Mouse (Mus musculus) intestine, embryonic 14.5 days (tissue): ENCODE data around the gene Med12l. TPM values are rescaled to one million over a fixed set of nuclear protein-coding genes. Genes with fewer than 3 reads are reported as not detected.
"Not testable (repeated sequence)": the region's sequence is repeated elsewhere in the genome, so short reads cannot be mapped to it uniquely, and the experiment has no call there.

Experiments
- ATAC-seq: fragments of 200-750 bp; cut with Nextera tagmentation; replicated peaks from 2 replicates; pipeline ENCODE4 v1.8.0; 2017; ENCODE audit warnings: low read depth, moderate number of reproducible peaks, moderate TSS enrichment, moderate library complexity; ENCODE audit not compliant: low FRiP score, low TSS enrichment
- DNase-seq: peaks from one replicate; pipeline ENCODE4 v3.0.0-alpha.2; 2018; ENCODE audit warnings: low spot score
- H3K27ac ChIP-seq: fragments of 300-500 bp; sonication (generic); 2 replicates; pipeline ENCODE4 v1.5.1; 2014; ENCODE audit warnings: low read depth, mild to moderate bottlenecking, control low read depth
- H3K27me3 ChIP-seq: fragments of 300-500 bp; sonication (generic); replicated peaks from 2 replicates; pipeline ENCODE4 v1.6.1; 2014; ENCODE audit warnings: low read length, control low read depth; ENCODE audit not compliant: control insufficient read depth, insufficient read depth
- H3K36me3 ChIP-seq: fragments of 300-500 bp; sonication (generic); 2 replicates; pipeline ENCODE4 v1.6.1; 2014; ENCODE audit warnings: low read length, control low read depth; ENCODE audit not compliant: control insufficient read depth, insufficient read depth
- H3K4me1 ChIP-seq: fragments of 300-500 bp; sonication (generic); replicated peaks from 2 replicates; pipeline ENCODE4 v1.6.1; 2014; ENCODE audit warnings: low read length, control low read depth, mixed read lengths; ENCODE audit not compliant: control insufficient read depth, insufficient read depth
- H3K4me2 ChIP-seq: fragments of 300-500 bp; sonication (generic); 2 replicates; pipeline ENCODE4 v1.6.1; 2014; ENCODE audit warnings: low read length
- H3K4me3 ChIP-seq: fragments of 300-500 bp; sonication (generic); 2 replicates; pipeline ENCODE4 v1.5.1; 2014; ENCODE audit warnings: low read depth, low read length, control low read depth, mixed read lengths
- H3K9ac ChIP-seq: fragments of 300-500 bp; sonication (generic); 2 replicates; pipeline ENCODE4 v1.6.1; 2014; ENCODE audit warnings: mild to moderate bottlenecking, low read length
- H3K9me3 ChIP-seq: fragments of 300-500 bp; sonication (generic); 2 replicates; pipeline ENCODE4 v1.6.1; 2016; ENCODE audit warnings: low read length, control low read depth; ENCODE audit not compliant: control insufficient read depth
- WGBS: fragments of 180-500 bp; shearing (Covaris S2); extraction: QIAGEN DNeasy Blood & Tissue Kit; methylation state at CpG from one replicate; pipeline ENCODE4 v1.1.7; 2014; 5-methylcytosine and 5-hydroxymethylcytosine counted together
- polyA plus RNA-seq: library from polyadenylated mRNA; unstranded; fragments of >200 nt; fragmentation: Nextera tagmentation; extraction: Ambion mirVana; gene quantifications from 2 replicates; pipeline ENCODE4 v1.2.1, GENCODE M21; 2014

Med12l gene
- polyA plus RNA-seq, 1 experiment from 2014 or later, result 2.4 TPM

DNA sequence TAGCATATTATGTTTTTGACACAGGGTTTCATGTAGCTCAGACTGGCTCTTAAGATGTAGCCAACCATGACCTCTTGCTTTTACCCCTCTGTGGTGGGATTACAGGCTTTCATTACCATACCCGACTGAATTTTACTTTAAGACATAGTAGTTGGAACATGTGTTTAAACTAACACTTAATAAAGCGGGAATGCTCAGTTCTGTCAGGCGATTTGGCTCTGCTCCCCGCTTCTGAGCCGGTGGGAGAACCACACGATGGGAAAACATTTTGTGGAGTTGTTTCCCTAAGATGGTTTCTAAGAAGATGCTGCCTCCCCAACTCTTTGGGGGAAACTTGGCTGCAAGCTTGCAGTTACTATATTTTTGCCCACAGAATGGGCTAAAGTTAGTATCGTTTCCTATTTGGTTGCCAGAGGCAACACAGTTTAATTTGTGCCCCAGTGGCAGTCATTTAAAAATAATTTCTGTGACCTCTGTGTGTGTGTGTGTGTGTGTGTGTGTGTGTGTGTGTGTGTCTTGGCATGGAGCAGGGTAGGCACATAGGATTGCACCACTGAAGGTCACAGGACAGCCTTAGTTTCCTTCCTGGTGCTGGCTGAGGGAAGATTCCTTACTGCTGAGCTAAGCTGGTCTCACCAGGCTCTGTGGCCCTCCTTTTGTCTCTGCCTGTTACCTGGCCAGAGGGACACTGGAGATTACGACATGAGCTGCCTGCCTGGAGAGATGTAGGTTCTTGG, 61.1 kb downstream of the Med12l start:
- no peak overlapping the region for H3K4me2 ChIP-seq
- WGBS, result 73% methylated on average over 8 of the region's 8 CpGs
- no peak for DNase-seq
- no peak overlapping the region for H3K27ac ChIP-seq
- no peaks in the 10 kb centered on the region for H3K27me3 ChIP-seq
- no peak overlapping the region for H3K9ac ChIP-seq
- no peak for ATAC-seq
- no peaks in the 10 kb centered on the region for H3K9me3 ChIP-seq
- H3K36me3 ChIP-seq, result no peaks in the 10 kb centered on the region
- H3K4me1 ChIP-seq, result no peaks in the 10 kb centered on the region
- no peak overlapping the region for H3K4me3 ChIP-seq

DNA sequence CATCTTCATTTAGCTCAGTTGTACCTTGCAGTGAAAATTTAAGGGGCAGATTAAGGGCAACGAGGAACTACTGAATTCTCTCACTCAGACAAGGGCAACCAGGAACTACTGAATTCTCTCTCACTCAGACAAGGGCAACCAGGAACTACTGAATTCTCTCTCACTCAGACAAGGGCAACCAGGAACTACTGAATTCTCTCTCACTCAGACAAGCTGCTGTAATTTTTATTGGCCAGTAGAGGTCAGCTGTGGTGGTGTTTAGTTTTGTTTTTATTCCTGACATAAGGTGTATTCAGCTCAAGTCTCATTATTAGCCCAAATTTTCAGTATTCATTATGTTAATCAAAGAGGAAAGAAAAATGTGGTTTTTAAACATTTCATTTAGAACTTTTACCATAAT, 63.4 kb downstream of the Med12l start:
- H3K4me2 ChIP-seq, H3K36me3 ChIP-seq, H3K4me1 ChIP-seq, H3K9me3 ChIP-seq, DNase-seq, H3K9ac ChIP-seq, H3K27me3 ChIP-seq, H3K4me3 ChIP-seq, H3K27ac ChIP-seq, ATAC-seq: not testable (repeated sequence)
- WGBS, result 70% methylated on average over 1 of the region's 1 CpGs

DNA sequence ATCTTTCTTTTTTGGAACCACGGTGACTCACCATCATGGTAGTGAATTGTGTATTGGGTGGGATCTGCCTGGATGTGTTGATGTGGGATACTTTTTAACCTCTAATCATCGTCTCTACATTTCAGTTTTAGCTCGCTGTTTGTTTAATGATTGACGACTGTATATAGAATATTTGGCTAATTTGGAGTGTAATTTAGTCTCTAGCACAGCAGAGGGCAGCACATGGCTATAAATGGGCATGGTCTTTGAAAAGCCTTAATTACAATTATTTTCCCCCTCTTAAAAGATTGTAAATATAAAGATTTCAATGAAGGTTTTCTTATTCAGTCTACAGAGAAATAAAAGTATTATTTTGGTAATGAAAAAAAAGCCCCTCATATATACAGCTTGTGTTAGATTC, 71.7 kb downstream of the Med12l start:
- H3K4me1 ChIP-seq, result 0 out of 2 replicates have a peak, but pooled peaks cover 4% of the 10 kb centered on the region
- no peaks in the 10 kb centered on the region for H3K27me3 ChIP-seq
- DNase-seq, result no peak
- no peaks in the 10 kb centered on the region for H3K36me3 ChIP-seq
- ATAC-seq, result no peak
- WGBS, result 47% methylated on average over 4 of the region's 4 CpGs
- H3K27ac ChIP-seq, result no peak overlapping the region
- no peaks in the 10 kb centered on the region for H3K9me3 ChIP-seq
- no peak overlapping the region for H3K4me2 ChIP-seq
- H3K9ac ChIP-seq, result no peak overlapping the region
- H3K4me3 ChIP-seq, result no peak overlapping the region

DNA sequence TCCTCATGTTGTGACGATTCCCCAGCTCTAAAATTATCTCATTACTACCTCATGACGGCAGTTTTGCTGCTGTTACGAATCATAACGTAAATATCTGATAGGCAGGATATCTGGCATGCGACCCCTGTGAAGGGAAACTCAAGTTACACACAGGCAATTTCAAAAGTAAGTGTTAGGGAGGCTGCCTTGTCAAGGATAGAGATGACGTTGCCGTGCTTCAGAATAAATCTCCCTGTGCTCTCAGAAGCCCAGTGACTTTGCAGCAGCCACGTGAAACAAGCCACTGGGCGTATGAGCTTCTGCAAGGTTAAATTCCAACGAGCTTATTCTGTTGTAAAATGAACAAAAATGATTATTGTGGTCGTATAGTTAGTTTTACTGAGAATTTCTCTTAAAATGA, 73.0 kb downstream of the Med12l start:
- ATAC-seq (no peak), DNase-seq (no peak)
- Histone ChIP-seq H3K4me1 (0 out of 2 replicates have a peak, but pooled peaks cover 4% of the 10 kb centered on the region), H3K27me3 (no peaks in the 10 kb centered on the region), H3K9me3 (no peaks in the 10 kb centered on the region), H3K27ac (no peak overlapping the region), H3K4me3 (no peak overlapping the region), H3K36me3 (no peaks in the 10 kb centered on the region), H3K9ac (no peak overlapping the region), H3K4me2 (no peak overlapping the region)
- 56% methylated on average over 11 of the region's 11 CpGs for WGBS

DNA sequence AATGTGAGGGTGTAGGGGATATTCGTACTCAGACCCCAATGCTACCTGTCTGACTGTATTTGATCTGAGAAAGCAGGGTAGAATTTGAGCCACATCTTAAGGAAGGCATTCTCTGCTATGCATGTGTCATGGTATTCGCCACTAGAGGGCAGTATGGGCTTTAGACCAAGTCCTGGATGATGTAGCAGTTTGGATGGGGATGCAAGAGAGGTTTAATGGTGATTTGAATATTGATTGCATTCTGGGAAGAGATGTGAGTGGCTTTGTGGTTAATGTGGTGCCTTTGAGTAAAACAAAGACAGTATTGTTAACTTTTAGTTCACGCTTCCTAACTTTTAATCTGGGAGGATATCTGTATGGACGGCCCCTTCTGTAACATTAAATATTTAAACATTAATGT, 73.7 kb downstream of the Med12l start:
- WGBS, result 43% methylated on average over 4 of the region's 4 CpGs
- Histone ChIP-seq H3K27ac (no peak overlapping the region), H3K4me2 (no peak overlapping the region), H3K4me1 (0 out of 2 replicates have a peak, but pooled peaks cover 4% of the 10 kb centered on the region), H3K9me3 (no peaks in the 10 kb centered on the region), H3K4me3 (no peak overlapping the region), H3K36me3 (no peaks in the 10 kb centered on the region), H3K9ac (no peak overlapping the region), H3K27me3 (no peaks in the 10 kb centered on the region)
- ATAC-seq (0 out of 2 replicates have a peak, but pooled peaks have one; percentile 34), DNase-seq (peak; percentile 61)

DNA sequence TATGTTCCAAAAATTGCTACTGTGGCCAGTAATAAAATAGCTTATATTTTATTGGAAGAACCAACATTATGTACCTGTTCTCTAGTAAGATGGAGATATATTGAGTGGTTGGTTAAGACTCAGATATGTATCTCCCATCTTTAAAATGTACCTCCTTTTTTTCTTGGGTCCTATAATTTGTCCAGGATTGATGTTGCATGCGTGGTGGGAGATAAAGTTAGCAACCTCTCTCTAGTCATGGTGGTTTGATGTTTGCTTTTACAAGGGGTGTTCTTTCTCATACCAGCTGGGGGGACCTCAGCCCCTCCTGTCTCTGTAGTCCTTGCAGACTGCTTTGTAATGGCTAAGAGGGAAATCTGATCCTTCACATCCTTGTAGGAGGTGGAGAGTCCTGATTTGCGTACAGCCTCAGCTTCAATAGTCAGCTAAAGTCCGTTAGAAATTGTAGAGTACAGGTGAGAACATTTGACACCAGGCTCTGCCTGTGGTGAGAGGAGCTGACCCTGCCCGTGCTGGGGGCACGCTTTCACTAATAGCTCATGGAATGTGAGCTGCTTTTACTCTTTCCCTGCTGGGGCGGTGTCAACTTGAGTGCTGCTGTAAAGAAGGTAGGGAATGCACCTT, 74.8 kb downstream of the Med12l start:
- no peaks in the 10 kb centered on the region for H3K36me3 ChIP-seq
- ATAC-seq, result 0 out of 2 replicates have a peak, but pooled peaks have one; percentile 26
- H3K4me1 ChIP-seq, result 0 out of 2 replicates have a peak, but pooled peaks cover 4% of the 10 kb centered on the region
- WGBS, result 27% methylated on average over 6 of the region's 6 CpGs
- H3K9me3 ChIP-seq, result no peaks in the 10 kb centered on the region
- H3K27me3 ChIP-seq, result no peaks in the 10 kb centered on the region
- no peak for DNase-seq
- no peak overlapping the region for H3K4me3 ChIP-seq
- no peak overlapping the region for H3K27ac ChIP-seq
- no peak overlapping the region for H3K4me2 ChIP-seq
- no peak overlapping the region for H3K9ac ChIP-seq

DNA sequence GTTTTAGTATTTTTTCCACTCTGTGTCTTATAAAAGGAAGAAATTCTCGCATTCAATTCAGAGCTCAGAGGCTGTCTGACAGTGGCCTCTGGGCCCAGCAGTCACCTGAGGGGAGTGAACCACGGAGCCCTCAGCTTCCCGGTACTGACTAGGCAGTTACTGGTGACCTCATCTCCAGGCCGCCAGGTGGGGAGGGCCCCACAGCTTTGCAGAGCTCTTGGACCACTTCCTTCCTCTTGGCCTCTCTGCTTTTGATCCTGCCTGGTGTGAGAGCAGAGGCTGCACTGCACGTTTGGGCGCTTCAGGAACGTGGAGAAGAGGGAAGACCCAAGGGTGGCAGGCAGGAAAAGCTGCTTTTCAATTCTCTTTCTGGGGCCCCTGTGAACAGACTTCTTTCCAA, 75.3 kb downstream of the Med12l start:
- no peaks in the 10 kb centered on the region for H3K27me3 ChIP-seq
- H3K4me3 ChIP-seq, result no peak overlapping the region
- no peak overlapping the region for H3K27ac ChIP-seq
- 25% methylated on average over 7 of the region's 7 CpGs for whole genome bisulfite sequencing
- DNase-seq (peak; percentile 54), ATAC-seq (peak; percentile 82)
- 0 out of 2 replicates have a peak, but pooled peaks cover 4% of the 10 kb centered on the region for H3K4me1 ChIP-seq
- no peaks in the 10 kb centered on the region for H3K36me3 ChIP-seq
- H3K4me2 ChIP-seq, result no peak overlapping the region
- H3K9ac ChIP-seq, result no peak overlapping the region
- no peaks in the 10 kb centered on the region for H3K9me3 ChIP-seq

DNA sequence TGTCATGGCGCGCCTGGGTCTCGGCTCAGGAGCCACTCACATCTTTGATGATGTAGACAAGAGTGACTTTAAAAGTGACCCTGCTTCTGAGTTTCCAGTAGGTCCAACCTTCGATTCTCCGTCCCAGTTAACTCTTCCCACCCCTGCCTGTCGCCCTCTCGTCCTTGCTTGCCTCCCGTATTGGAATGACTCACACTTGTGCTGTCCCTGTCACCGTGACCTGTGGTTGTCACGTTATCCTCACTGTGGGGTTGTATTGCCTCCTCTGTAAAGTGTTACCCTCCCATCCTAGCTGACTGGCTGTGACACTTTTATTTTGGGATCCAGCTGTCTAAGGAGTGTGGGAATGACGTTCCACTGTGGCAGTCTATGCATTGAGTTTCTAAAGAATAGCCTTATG, 87.1 kb downstream of the Med12l start:
- no peaks in the 10 kb centered on the region for H3K4me1 ChIP-seq
- DNase-seq, result no peak
- no peaks in the 10 kb centered on the region for H3K9me3 ChIP-seq
- no peak overlapping the region for H3K9ac ChIP-seq
- ATAC-seq, result no peak
- H3K27ac ChIP-seq, result no peak overlapping the region
- no peaks in the 10 kb centered on the region for H3K36me3 ChIP-seq
- no peak overlapping the region for H3K4me2 ChIP-seq
- no peak overlapping the region for H3K4me3 ChIP-seq
- 70% methylated on average over 11 of the region's 11 CpGs for WGBS
- H3K27me3 ChIP-seq, result no peaks in the 10 kb centered on the region

DNA sequence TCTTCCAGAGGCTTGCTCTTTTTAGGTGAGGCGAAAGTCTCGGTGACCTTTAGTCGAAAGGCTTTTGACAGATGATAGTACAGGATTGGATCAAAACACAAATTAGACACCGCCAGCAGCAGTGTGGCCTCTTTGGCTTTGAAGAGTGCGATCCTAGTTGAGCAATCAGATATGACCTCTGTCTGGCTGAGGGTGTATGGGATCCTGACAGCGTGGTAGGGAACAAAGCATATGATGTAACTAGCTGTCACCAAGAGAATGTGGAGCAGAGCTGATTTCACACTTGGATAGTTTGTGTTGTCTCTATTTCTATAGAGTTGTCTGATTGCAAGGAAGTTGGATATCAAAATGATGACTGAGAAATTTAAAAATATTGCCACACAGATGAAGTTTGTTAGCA, 91.8 kb downstream of the Med12l start:
- Histone ChIP-seq H3K4me3 (no peak overlapping the region), H3K9ac (no peak overlapping the region), H3K27ac (no peak overlapping the region), H3K4me2 (no peak overlapping the region), H3K4me1 (no peaks in the 10 kb centered on the region), H3K27me3 (no peaks in the 10 kb centered on the region), H3K36me3 (no peaks in the 10 kb centered on the region), H3K9me3 (no peaks in the 10 kb centered on the region)
- no peak for ATAC-seq
- DNase-seq, result no peak
- WGBS, result 87% methylated on average over 6 of the region's 6 CpGs
